Mouse (Mus musculus) ZHBTc4 (cell line): ENCODE measurements around the gene Foxr2.

Source experiments
- DNase-seq: peaks from one replicate; pipeline ENCODE4 v3.0.0-alpha.2; 2011; ENCODE audit warnings: low read depth, low spot score

The Foxr2 gene

DNA sequence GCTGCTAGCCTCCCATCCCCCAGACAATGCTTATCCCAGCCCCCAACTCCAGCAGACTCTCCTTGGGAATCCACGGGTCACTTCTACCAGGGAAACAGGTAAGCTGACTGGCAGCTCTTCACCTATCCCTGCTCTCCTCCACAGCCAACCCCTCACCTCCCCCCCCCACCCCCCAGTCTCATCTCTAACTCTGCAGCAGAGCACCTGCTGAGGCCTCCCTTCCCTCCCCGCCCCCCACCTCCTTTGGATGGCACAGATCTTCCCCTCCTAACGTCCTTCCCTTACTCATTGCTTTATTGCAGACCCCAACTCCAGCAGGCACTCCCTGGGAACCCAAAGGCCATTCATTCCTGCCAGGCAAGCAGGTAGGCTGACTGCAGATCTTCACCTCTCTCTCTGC, at the start of gene Foxr2:
Gene Foxr2 (plus strand): TSS at position 301 of the 400 bp plus-strand sequence.
- peak; percentile 5 for DNase-seq

DNA sequence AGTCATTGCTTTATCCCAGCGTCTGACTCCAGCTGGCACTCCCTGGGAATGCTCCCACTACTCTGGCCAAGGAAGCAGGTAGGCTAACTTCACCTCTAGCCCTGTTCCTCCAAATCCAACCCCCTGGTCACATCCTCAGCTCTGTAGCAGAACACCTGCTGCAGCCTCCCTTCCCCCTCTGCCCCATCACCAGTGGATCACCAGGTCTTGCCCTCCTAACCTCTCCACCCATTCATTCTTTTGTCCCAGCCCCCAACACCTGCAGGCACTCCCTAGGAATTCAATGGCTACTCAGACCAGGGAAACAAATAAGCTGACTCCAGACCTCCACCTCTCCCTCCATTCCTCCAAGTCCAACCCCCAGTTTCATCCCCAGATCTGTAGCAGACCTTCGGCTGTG, 427 bp downstream of the Foxr2 start:
- DNase-seq: peak; percentile 55

DNA sequence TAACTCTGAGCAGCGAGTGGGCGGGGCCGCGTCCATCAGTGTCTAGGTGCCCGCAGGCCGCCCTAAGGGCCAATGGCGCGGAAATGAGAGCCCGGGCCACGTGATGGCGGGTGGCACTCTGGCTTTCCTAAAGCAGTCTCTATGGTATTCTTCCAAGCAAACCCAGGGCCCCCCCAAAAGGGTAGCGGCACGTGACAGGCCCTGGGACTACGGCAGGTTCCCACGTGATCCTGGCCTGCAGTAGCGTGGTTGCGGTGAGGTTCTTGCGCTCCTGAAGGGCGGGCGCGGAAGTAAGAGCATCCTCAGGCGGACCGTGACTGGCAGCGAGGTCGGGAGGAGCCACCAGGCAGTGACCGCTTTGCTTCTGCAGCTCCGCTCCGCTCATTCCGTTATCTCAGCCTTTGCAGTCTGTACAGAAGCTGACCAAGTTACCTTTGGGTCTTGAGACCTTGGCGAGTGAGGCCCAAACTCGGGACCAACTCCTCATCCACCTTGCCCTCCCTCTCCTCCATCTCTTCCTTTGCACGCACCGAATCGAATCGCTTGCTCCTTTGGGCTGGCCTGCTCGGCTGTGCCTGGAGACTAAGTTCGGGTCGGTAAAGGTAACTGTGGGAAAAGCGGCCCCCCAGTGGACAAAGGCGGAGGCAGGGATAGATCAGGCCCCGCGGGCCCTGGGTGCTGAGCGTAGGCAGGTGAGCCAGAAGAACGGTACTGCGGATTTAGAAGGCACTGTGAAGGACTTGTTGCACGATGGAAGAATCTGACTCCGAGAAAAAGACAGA, 21.3 kb downstream of the Foxr2 start, which contains the start of gene Rragb:
Gene Rragb (plus strand): TSS at position 248 of the 782 bp plus-strand sequence.
- DNase-seq: peak; percentile 86

DNA sequence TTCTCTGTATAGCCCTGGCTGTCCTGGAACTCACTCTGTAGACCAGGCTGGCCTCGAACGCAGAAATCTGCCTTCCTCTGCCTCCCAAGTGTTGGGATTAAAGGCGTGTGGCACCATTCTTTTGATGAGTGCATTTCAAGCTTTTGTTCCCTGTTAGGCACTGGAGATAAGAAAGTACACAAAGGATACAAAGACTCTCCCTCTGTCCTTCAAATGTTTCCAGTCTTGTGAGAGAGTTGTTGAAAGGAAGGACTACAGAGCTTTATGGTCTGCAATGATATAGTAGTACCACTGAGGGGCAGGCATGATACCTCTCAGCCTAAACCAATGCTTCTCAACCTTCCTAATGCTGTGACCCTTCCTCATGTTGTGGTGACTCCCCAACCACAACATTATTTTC, 24.1 kb downstream of the Foxr2 start:
- peak; percentile 67 for DNase-seq

DNA sequence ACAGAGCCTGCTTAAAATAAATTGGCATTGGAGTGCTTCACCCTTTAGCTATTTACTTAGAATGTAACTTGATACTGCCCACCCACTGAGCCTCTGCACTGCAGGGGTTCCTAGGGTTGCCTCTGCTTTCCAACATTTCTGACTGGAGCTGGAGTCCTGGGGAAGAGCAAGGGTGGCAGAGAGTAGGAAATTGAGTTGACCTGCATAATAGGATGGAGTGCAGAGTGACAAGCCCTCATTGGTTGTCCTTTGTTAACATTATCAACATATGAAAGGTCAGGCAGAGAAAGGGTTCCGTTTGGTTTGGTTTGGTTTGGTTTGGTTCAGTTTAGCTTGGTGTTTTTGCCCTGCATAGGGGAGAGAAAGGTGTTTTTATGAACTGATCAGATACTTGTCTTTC, 33.2 kb downstream of the Foxr2 start:
- peak; percentile 90 for DNase-seq

DNA sequence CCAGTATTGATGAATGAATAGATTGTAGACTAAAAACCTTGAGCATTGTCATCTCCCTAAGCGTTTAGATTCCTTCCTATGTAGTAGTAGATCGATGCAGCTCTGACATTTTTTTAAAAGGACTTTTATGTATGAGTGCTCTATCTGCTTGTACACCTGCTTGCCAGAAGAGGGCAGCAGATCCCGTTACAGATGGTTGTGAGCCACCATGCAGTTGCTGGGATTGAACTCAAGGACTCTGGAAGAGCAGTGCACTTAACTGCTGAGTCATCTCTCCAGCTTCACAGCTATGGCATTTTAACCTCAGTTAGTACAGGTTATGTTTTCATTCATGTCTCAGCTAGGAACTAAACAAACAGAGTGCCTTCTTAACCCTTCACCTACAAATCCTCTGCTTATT, 36.7 kb downstream of the Foxr2 start:
- DNase-seq: peak; percentile 77

DNA sequence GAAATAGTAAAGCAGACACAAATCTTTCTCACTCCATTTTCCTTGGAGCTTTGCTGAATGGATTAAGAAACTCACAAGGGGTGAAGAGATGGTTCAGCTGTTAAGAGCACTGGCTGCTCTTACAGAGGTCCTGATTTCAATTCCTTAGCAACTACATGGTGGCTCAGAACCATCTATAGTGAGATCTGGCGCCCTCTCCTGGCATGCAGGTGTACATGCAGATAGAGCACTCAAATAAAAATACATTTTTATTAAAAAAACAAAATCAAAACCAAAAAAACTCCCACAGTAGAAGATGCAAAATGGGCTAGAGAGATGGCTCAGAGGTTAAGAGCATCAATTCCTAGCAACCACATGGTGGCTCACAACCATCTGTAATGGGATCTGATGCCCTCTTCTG, 56.2 kb downstream of the Foxr2 start:
- peak; percentile 41 for DNase-seq

DNA sequence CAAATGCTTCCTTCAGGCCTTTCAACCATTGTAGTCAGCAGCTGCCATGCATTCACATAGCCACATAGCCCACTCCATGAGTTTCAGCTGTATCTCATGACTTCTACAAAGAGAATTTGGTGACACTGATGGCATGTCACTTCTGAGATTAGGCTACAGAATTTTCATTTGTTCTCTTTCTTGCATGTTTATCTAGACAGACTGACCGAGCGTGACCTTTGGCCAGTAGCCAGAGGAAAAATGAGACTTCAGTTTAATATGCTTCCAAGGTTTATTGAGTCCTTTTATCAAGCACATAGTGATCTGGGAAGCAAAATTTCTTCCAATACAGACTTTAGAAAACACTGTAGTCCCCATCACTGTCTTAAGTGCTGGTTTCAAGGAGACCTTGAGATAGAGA, 63.6 kb downstream of the Foxr2 start:
- no peak for DNase-seq
